Mouse (Mus musculus) lung, postnatal 25 days (tissue): Measurements from ENCODE around the gene Pcbp4.

ENCODE experiments used
- DNase-seq: peaks from one replicate; pipeline ENCODE4 v3.0.0; 2022; ENCODE audit warnings: low spot score

The Pcbp4 gene

GRCm38 (mm10) chr9:106453271-106454070, at the start of gene Pcbp4:
Gene Pcbp4 (plus strand): TSS chr9:106453291.
- DNase-seq = peak; percentile 57

DNA sequence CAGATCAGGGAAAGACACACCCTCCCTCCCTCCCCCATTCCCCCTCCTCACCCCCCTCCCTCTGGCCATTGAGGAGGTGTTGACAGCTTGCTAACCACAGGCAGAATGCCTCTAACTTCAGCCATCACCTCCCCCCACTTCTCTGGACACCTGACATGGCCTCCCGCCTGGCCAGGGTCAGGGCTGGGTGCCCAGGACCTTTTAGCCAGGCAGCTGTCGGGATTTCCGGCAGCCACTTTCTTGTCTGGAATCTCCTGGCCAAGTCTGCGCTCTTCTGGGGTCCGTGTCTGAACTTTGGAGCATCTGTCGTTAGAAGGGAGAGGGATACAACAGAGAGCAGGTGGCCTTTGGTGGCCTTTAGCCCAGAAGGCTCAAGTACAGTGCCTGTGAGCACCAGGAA, 47.8 kb upstream of the Pcbp4 start:
- peak; percentile 58 for DNase-seq

- peak; percentile 55 for DNase-seq
Observed at GRCm38 (mm10) chr9:106406443-106407078, 46.5 kb upstream of the Pcbp4 start.

DNA sequence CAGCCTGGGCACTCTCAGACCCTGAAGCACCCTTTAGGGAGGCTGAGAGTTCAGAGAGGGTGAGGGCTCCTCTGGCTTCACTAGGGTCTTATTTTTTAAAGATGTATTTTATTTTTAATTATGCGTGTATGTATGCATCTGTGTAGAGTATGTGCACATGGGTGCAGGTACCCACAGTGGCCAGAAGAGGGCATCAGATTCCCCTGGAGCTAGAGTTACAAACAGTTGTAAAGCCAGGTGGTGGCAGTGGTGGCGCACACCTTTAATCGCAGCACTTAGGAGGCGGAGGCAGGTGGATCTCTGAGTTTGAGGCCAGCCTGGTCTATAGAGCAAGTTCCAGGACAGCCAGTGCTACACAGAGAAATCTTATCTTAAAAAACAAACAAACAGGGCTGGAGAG, 44.0 kb upstream of the Pcbp4 start:
- no peak for DNase-seq

DNA sequence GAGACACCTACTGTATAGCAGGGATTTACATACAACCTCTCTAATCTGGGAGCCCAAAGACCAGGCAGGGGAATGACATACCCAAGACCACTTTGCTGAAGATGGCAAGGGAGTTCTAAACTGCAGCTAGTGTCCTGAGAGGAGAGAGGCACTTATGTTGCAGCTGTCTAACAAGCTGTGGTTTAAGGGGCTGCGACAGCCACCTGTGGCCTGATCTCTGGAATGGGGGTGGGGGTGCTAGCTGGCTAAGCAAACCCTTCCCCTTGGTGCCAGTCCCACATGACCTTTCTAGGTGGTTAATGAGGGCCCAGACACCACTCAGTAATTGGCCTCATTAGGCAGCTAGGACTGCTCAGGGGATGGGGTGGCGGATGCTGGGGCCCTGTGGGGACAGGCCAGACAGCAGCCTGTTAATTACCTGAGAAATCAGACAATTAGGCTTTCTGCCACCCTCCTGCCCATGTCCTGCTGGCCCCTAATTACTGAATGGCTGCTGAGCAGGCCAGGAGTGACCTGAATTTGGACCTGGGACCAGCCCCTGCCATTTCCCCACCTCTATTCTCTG, 42.9 kb upstream of the Pcbp4 start:
- DNase-seq = no peak

DNA sequence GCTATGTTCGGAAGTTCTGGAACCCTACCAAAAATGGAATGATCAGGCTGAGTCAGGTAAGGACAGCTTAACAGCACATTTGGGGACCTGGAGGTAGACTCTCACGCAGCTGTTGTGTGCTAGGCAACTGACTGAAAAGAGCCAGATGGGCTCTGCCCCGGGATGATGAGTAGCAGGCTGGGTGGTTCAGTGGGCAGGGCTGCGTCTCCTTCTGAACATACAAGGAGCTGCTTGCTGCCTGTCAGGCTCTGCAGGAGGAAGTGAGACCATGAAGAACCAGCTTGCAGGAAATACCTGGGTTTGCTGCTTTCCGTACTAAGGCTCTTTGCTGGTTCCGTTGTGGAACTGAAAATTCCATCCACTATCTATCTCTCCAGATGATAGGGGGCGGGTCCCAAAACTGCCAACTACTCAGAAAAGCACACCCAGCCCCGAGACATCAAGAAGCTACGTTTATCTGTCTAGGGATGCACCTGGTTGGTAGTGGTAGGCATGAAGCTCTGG, 41.9 kb upstream of the Pcbp4 start:
- no peak for DNase-seq

- DNase-seq = no peak
Observed at GRCm38 (mm10) chr9:106411729-106412128, 41.4 kb upstream of the Pcbp4 start.

DNA sequence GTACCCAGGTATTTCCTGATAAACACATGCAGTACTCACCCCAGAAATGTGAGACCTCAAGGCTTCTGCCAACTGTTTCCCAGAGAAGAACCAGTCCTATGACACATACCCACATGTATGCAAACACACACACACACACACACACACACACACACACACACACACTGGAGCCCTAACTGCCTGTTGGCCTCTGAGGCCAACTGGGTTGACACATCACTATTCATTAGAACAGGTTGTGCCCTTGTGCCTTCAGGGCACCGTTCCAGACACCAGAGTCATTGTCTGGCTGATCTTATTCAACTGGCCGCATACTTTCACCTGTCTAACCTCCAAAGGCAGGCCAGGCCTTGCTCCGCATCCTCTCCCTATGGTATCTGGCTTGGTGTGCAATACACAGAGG, 40.9 kb upstream of the Pcbp4 start:
- DNase-seq = no peak

DNA sequence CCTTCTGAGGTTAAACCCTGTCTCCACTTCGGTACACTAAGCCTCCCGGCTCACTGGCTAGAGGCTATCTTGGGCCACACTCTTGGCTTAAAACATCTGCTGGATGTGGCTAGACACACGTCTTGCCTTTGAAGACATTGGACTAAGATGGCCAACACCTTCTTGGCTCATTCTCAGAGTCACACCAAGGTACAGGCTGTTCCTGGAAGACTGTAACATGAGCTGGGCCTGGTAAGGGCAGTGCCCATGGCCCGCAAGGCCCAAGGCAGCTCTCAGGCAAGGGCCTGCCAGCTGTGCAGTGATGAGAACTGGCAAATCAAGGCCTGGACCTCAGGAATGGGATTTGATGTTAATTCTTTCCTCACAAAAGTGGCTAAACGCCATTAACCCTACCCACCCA, 39.5 kb upstream of the Pcbp4 start:
- no peak for DNase-seq

DNA sequence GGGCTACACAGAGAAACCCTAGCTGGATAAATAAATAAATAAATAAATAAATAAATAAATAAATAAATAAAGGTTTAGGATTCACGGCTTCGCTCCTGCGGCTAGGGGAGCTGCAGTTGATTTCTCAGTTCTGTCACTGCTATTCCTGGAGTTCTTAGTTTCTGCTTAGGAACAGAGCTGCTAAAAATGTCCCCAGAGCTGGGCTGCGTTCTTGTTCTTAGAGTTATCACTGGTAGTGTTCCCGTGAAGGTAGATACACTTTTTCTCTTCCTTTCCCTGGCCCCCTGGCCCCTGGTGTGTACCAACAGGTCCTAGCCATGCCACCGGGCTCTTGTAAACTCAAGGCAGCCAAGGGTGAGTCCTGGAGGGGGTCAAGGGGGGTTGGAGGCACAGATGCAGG, 36.3 kb upstream of the Pcbp4 start:
- DNase-seq = no peak

DNA sequence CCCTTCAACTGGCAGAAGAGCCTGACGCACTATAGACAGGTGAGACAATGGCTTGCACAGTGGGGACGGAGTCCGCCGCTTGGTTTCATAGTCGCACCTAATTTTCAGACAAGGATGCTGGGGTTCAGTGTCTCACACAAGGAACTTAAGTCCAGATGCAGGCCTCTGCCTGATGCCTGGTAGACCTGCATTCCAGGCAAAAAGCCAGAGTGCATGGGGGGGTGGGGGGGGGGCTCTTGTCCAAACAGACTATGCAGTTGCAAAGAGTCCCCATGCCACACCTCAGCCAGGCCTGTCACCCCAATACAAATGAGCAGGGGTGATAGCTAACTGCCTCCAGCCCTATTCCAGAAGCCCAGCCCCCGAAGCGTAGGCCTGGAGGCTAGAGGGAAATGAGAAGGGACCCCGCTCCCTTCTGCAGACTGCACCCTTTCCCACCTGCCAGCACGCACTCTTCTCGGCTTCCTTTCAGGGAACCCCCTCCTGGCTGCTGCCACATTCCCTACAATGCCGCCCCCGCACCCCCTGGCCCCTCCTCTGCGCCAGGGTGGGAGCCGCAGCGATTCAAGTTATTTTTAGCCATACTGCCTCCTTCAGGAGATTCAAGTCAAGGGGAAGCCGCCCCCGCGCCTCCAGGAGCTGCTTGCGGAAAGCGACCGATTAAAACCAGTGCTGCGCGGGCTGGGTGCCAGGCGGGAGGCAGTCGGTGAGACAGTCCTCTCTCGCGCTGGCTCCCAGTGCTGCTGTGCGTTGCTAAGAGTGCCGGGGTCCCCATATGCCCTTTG, 35.1 kb upstream of the Pcbp4 start:
- peak; percentile 64 for DNase-seq

DNA sequence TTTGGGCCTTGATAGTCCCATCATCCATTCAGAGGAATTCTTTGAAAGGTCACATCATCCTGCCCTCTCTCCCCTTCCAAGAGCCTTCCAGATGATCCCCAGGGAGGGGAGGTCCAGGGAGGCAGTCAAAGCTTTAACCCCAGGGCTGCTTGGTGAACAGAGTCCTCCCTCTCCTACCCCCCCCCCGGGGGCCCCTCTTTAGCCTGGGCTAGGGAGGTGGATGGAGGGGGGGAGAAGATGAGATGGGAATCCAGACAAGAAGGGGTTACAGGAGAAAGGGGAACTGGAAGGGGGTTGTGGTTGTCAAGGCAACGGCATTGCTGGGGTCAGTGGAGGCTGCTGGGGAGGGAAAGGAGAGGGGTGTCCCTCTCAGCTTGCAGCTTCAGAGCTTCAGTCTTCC, 32.5 kb upstream of the Pcbp4 start:
- no peak for DNase-seq

DNA sequence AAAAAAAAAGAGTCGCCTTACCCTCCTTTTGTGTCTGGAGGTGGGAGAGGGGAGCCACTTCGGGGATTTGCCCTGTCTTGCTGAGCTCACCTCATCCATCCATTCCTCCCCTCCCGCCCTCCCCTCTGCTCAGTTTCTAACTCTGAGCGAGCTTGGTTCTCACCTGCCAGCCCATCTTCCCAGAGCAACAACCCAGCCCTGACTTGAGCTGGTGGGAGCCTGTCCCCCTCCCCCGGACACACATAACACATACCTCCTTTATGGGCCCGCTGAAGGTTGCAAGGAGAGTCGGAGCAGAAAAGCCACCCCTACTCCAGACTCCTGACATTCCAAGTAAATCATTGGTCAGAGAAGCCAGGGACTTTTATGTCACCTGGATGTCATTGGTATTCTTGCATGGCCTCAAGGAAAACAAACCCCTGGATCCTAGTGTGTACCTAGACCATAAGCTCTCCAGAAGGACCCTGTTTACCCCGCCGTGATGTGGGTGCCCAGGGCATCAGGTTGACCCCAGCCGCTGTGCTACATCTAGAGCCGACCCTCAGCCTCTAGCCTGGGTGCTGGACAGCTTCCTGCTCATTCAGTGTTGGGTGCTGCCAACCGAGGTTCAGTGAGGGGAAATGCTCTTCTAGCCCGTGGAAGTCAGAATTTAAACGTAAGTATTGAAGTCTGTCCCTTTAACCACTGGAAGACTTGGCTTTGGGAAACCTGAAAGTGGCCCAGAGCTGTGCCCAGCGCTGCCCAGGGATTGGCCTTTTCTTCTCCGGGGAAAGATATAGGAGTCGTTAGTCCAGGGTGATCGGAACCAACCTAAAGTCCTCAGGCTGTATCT, 31.8 kb upstream of the Pcbp4 start:
- no peak for DNase-seq

DNA sequence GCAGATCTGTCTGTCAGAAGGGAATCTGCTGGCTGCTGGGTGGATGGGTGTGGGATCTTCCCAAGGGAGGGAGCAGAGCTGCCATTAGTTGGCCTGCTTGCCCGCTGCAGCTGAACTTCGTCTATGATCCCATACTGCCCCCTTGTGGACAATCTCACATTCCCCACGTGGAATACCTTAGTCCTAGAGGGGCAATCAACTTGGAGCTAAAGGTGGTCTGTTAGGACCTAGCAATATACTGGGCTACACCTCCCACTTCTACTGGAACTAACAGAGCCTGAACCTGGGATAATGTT, 31.3 kb upstream of the Pcbp4 start:
- DNase-seq = peak; percentile 92

DNA sequence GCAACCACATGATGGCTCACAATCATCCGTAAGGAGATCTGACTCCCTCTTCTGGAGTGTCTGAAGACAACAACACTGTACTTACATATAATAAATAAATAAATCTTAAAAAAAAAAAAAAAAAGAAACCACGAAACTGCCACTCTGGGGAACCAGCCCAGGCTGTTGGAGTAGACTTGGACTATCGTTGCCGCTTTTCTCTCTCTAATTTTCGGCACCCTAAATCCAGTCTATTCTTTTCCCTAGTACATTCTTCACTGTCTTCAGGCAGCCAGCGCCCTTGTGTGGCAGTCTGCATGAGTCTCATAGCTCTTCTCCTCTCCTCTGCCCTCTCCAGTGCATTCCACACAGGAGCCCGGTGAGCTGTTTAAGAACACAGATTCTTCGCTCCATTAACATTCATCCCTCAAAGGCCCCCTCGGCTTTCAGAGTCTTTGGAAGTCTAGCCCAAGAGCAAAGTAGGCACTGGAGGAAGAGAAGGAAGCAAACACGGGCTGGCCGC, 24.3 kb upstream of the Pcbp4 start:
- DNase-seq = peak; percentile 19

- DNase-seq = peak; percentile 95
Observed at GRCm38 (mm10) chr9:106429221-106430014, 23.7 kb upstream of the Pcbp4 start, which contains the start of gene Rpl29. Gene Rpl29 (plus strand): TSS chr9:106429454.

GRCm38 (mm10) chr9:106430015-106430264, 23.2 kb upstream of the Pcbp4 start:
- DNase-seq = no peak

- no peak for DNase-seq
Observed at GRCm38 (mm10) chr9:106433389-106433788, 19.7 kb upstream of the Pcbp4 start.

GRCm38 (mm10) chr9:106436566-106436965, 16.5 kb upstream of the Pcbp4 start:
- no peak for DNase-seq

GRCm38 (mm10) chr9:106442680-106443079, 10.4 kb upstream of the Pcbp4 start:
- no peak for DNase-seq

DNA sequence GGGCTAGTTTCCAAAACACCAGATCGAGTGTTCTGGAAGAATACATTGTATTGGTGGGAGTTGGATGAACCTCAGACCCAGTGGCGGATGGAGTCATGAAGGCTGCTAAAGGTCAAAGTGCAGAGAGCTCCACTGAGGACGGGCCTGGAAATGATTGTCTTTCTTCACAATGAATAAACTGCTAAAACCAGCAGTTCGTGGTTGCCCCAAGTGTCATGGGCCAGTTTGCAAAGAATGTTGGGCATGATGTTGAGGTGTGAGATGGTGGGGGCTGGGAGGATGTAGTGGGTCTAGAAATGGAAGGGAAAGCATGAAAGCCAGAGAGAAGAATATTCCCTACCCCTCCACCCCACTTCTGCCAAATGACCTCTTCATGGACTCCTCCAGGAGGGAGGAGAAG, 8.3 kb upstream of the Pcbp4 start:
- no peak for DNase-seq
